Mouse (Mus musculus): ENCODE data around the gene Fam196b. TPM values are rescaled to one million over a fixed set of nuclear protein-coding genes. Genes with fewer than 3 reads are reported as not detected.

Fam196b gene
- total RNA-seq, 2 experiments from 2014 or later, result 1.2 to 1.7 TPM

GRCm38 (mm10) chr11:34385001-34385688 lies 70.5 kb downstream of the Fam196b start:
- intact Hi-C loops (cut with DNase I), result no loop called here
- DNase-seq (ENCODE audit: extremely low spot score in 1 of 2, low spot score in 2 of 2), result no peak
- H3K4me3 ChIP-seq, result no peak overlapping the region
- no peak overlapping the region for H3K27ac ChIP-seq
- TF ChIP-seq CTCF (IDR thresholded peaks at IDR 0.05), result no peak

- TF ChIP-seq CTCF (IDR thresholded peaks at IDR 0.05), result no peak
- no peak for DNase-seq (ENCODE audit: extremely low spot score in 1 of 2, low spot score in 2 of 2)
- H3K4me3 ChIP-seq, result no peak overlapping the region
- H3K27ac ChIP-seq, result no peak overlapping the region
- intact Hi-C loops (cut with DNase I), result no loop called here
Observed at GRCm38 (mm10) chr11:34389261-34390116, 74.9 kb downstream of the Fam196b start.

- no peak for DNase-seq (ENCODE audit: extremely low spot score in 1 of 2, low spot score in 2 of 2)
- H3K4me3 ChIP-seq, result no peak overlapping the region
- intact Hi-C loops (cut with DNase I), result no loop called here
- H3K27ac ChIP-seq, result no peak overlapping the region
- TF ChIP-seq CTCF (IDR thresholded peaks at IDR 0.05), result no peak
Observed at GRCm38 (mm10) chr11:34392105-34392504, 77.5 kb downstream of the Fam196b start.

GRCm38 (mm10) chr11:34395802-34396201 lies 81.2 kb downstream of the Fam196b start:
- H3K27ac ChIP-seq, result no peak overlapping the region
- no peak overlapping the region for H3K4me3 ChIP-seq
- DNase-seq (ENCODE audit: extremely low spot score in 1 of 2, low spot score in 2 of 2), result no peak
- intact Hi-C loops (cut with DNase I), result no loop called here
- no peak for TF ChIP-seq CTCF (IDR thresholded peaks at IDR 0.05)

- no peak for DNase-seq (ENCODE audit: extremely low spot score in 1 of 2, low spot score in 2 of 2)
- H3K4me3 ChIP-seq, result no peak overlapping the region
- intact Hi-C loops (cut with DNase I), result no loop called here
- H3K27ac ChIP-seq, result no peak overlapping the region
- TF ChIP-seq CTCF (IDR thresholded peaks at IDR 0.05), result no peak
Observed at GRCm38 (mm10) chr11:34397661-34398060, 83.0 kb downstream of the Fam196b start.

- DNase-seq (ENCODE audit: extremely low spot score in 1 of 2, low spot score in 2 of 2), result no peak
- intact Hi-C loops (cut with DNase I), result no loop called here
- Histone ChIP-seq H3K27ac (no peak overlapping the region), H3K4me3 (no peak overlapping the region)
- TF ChIP-seq CTCF (IDR thresholded peaks at IDR 0.05), result no peak
Observed at GRCm38 (mm10) chr11:34398555-34398954, 83.9 kb downstream of the Fam196b start.

- Histone ChIP-seq H3K4me3 (no peak overlapping the region), H3K27ac (no peak overlapping the region)
- intact Hi-C loops (cut with DNase I), result no loop called here
- no peak for TF ChIP-seq CTCF (IDR thresholded peaks at IDR 0.05)
- no peak for DNase-seq (ENCODE audit: extremely low spot score in 1 of 2, low spot score in 2 of 2)
Observed at GRCm38 (mm10) chr11:34401343-34401742, 86.7 kb downstream of the Fam196b start.

- Histone ChIP-seq H3K27ac (no peak overlapping the region), H3K4me3 (no peak overlapping the region)
- intact Hi-C loops (cut with DNase I), result no loop called here
- DNase-seq (ENCODE audit: extremely low spot score in 1 of 2, low spot score in 2 of 2), result no peak
- TF ChIP-seq CTCF (IDR thresholded peaks at IDR 0.05), result no peak
Observed at GRCm38 (mm10) chr11:34405311-34405710, 90.7 kb downstream of the Fam196b start.

GRCm38 (mm10) chr11:34406309-34406708 lies 91.7 kb downstream of the Fam196b start:
- intact Hi-C loops (cut with DNase I), result no loop called here
- no peak overlapping the region for H3K4me3 ChIP-seq
- no peak for TF ChIP-seq CTCF (IDR thresholded peaks at IDR 0.05)

GRCm38 (mm10) chr11:34406850-34407249 lies 92.2 kb downstream of the Fam196b start:
- TF ChIP-seq CTCF (IDR thresholded peaks at IDR 0.05), result no peak

More at GRCm38 (mm10) chr11:34406309-34406708, 91.7 kb downstream of the Fam196b start:
- DNase-seq (ENCODE audit: extremely low spot score in 1 of 2, low spot score in 2 of 2), result no peak
- H3K27ac ChIP-seq, result no peak overlapping the region

GRCm38 (mm10) chr11:34415884-34416618 lies 101.4 kb downstream of the Fam196b start:
- no peak overlapping the region for H3K4me3 ChIP-seq
- no peak for TF ChIP-seq CTCF (IDR thresholded peaks at IDR 0.05)
- H3K27ac ChIP-seq, result no peak overlapping the region
- no peak for DNase-seq (ENCODE audit: extremely low spot score in 1 of 2, low spot score in 2 of 2)
- intact Hi-C loops (cut with DNase I), result no loop called here

More at GRCm38 (mm10) chr11:34406850-34407249, 92.2 kb downstream of the Fam196b start:
- H3K27ac ChIP-seq, result no peak overlapping the region
- no peak for DNase-seq (ENCODE audit: extremely low spot score in 1 of 2, low spot score in 2 of 2)
- intact Hi-C loops (cut with DNase I), result no loop called here
- H3K4me3 ChIP-seq, result no peak overlapping the region

GRCm38 (mm10) chr11:34416619-34416979 lies 102.0 kb downstream of the Fam196b start:
- intact Hi-C loops (cut with DNase I), result no loop called here
- no peak overlapping the region for H3K4me3 ChIP-seq
- no peak for DNase-seq (ENCODE audit: extremely low spot score in 1 of 2, low spot score in 2 of 2)
- no peak for TF ChIP-seq CTCF (IDR thresholded peaks at IDR 0.05)
- no peak overlapping the region for H3K27ac ChIP-seq

Measured in left cerebral cortex, adult 2 months (tissue).